2 mouse cellular contexts compared by ENCODE assay signal in the genomic region with DNA sequence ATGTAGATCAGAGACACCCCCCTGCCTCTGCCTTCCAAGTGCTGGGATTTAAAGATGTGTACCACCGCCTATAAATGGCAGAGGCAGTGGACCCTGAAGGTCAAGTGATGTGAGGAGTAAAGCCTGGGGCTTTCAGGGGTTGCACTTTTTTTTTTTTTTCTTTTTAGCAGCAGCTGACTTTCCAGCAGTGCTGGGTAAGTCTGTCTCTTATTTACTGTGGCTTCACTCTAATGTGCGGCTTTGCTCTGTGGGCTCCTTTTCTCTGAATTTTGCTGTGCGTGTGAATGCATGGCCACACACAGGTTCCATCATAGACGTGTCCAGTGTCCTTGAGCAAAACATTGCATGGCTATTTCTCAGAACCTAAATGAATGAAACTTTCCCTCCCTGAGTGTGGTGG.
TF ChIP-seq lines count a peak whose summit lies in the region.

No protein-coding gene starts in this region.

TF ChIP-seq in CH12.LX, 34 proteins besides CTCF, POLR2A, EP300 and RAD21:
- TF ChIP-seq MAFK (IDR thresholded peaks at IDR 0.05; ENCODE audit: insufficient replicate concordance, low read length) (no peak), MAX (IDR thresholded peaks at IDR 0.05; ENCODE audit: low read length) (no peak), CHD2 (IDR thresholded peaks at IDR 0.05; ENCODE audit: low read length) (no peak), MYC (IDR thresholded peaks at IDR 0.05; ENCODE audit: low read depth, low read length) (no peak), ZC3H11A (IDR thresholded peaks at IDR 0.05; ENCODE audit: low read depth, low read length) (no peak), UBTF (IDR thresholded peaks at IDR 0.05; ENCODE audit: low read depth, low read length) (no peak), USF2 (conservative IDR thresholded peaks at IDR 0.05; ENCODE audit: low read depth, low read length) (no peak), JUN (IDR thresholded peaks at IDR 0.05; ENCODE audit: insufficient read depth, low read depth, low read length) (no peak), KAT2A (IDR thresholded peaks at IDR 0.05; ENCODE audit: insufficient replicate concordance, low read length) (no peak), JUND (conservative IDR thresholded peaks at IDR 0.05; ENCODE audit: low read depth, low read length) (no peak), NRF1 (IDR thresholded peaks at IDR 0.05; ENCODE audit: low read depth, low read length) (no peak), BHLHE40 (IDR thresholded peaks at IDR 0.05; ENCODE audit: low read depth, low read length) (0 out of 2 replicates have a peak, but pooled peaks have one; percentile 45), MXI1 (IDR thresholded peaks at IDR 0.05; ENCODE audit: low read depth, low read length) (no peak), MEF2A (IDR thresholded peaks at IDR 0.05; ENCODE audit: borderline replicate concordance, low read depth, low read length) (peak; percentile 57; the same call in 1 of the 2 replicates), IRF4 (IDR thresholded peaks at IDR 0.05; ENCODE audit: low read depth, low read length) (no peak), POLR2AphosphoS2 (IDR thresholded peaks at IDR 0.05; ENCODE audit: low read depth, low read length) (no peak), USF1 (IDR thresholded peaks at IDR 0.05; ENCODE audit: low read depth, low read length) (no peak), CHD1 (IDR thresholded peaks at IDR 0.05; ENCODE audit: low read depth, low read length) (no peak), RCOR1 (conservative IDR thresholded peaks at IDR 0.05; ENCODE audit: low read depth, low read length) (no peak), ZNF384 (IDR thresholded peaks at IDR 0.05; ENCODE audit: low read depth, low read length) (peak; percentile 88), TBP (conservative IDR thresholded peaks at IDR 0.05; ENCODE audit: low read depth, low read length) (no peak), NELFE (IDR thresholded peaks at IDR 0.05; ENCODE audit: low read depth, low read length) (no peak), HCFC1 (IDR thresholded peaks at IDR 0.05; ENCODE audit: low read depth, low read length) (no peak), GABPA (IDR thresholded peaks at IDR 0.05; ENCODE audit: insufficient replicate concordance, low read depth, low read length) (no peak), E2F4 (IDR thresholded peaks at IDR 0.05; ENCODE audit: insufficient replicate concordance, low read depth, low read length) (no peak), ZKSCAN1 (IDR thresholded peaks at IDR 0.05; ENCODE audit: borderline replicate concordance, low read depth, low read length) (no peak), SMC3 (IDR thresholded peaks at IDR 0.05; ENCODE audit: low read depth, low read length) (no peak), PAX5 (IDR thresholded peaks at IDR 0.05; ENCODE audit: low read length) (no peak), ETS1 (conservative IDR thresholded peaks at IDR 0.05; ENCODE audit: low read depth, low read length) (peak; percentile 82), ELF1 (IDR thresholded peaks at IDR 0.05; ENCODE audit: low read depth, low read length) (no peak; the same call in 1 of the 2 replicates), SIN3A (IDR thresholded peaks at IDR 0.05; ENCODE audit: low read length) (0 out of 2 replicates have a peak, but pooled peaks have one; percentile 8), MAZ (IDR thresholded peaks at IDR 0.05; ENCODE audit: low read depth, low read length) (no peak), TCF12 (IDR thresholded peaks at IDR 0.05; ENCODE audit: low read depth, low read length) (peak; percentile 38; the same call in 1 of the 2 replicates), ZMIZ1 (IDR thresholded peaks at IDR 0.05; ENCODE audit: low read depth, low read length) (no peak)

TF ChIP-seq in myocyte, 11 proteins besides CTCF, POLR2A, EP300 and RAD21:
- TF ChIP-seq CEBPB (IDR thresholded peaks at IDR 0.05; ENCODE audit: insufficient read depth, poor library complexity, severe bottlenecking) (no peak), TCF12 (IDR thresholded peaks at IDR 0.05; ENCODE audit: insufficient read depth, poor library complexity, severe bottlenecking) (no peak), POLR2AphosphoS2 (IDR thresholded peaks at IDR 0.05; ENCODE audit: insufficient read length, low read depth) (no peak), REST (IDR thresholded peaks at IDR 0.05; ENCODE audit: insufficient read depth, insufficient read length) (no peak), MYOG (IDR thresholded peaks at IDR 0.05; ENCODE audit: control insufficient read depth in 1 of 3, insufficient read depth in 1 of 3, insufficient read length in 2 of 3, low read depth in 2 of 3) (no peak), USF1 (IDR thresholded peaks at IDR 0.05; ENCODE audit: low read depth) (no peak), SRF (IDR thresholded peaks at IDR 0.05; ENCODE audit: control insufficient read depth, insufficient read length, low read depth) (no peak), MAX (IDR thresholded peaks at IDR 0.05; ENCODE audit: low read depth) (no peak), MYOD1 (IDR thresholded peaks at IDR 0.05; ENCODE audit: control insufficient read depth in 1 of 3, insufficient read length in 2 of 3, low read depth in 2 of 3) (no peak), TCF3 (IDR thresholded peaks at IDR 0.05; ENCODE audit: insufficient read length, low read depth) (no peak), E2F4 (IDR thresholded peaks at IDR 0.05; ENCODE audit: insufficient read depth) (no peak)
